ENCODE assay signal across 18 mouse cellular contexts in the genomic region with DNA sequence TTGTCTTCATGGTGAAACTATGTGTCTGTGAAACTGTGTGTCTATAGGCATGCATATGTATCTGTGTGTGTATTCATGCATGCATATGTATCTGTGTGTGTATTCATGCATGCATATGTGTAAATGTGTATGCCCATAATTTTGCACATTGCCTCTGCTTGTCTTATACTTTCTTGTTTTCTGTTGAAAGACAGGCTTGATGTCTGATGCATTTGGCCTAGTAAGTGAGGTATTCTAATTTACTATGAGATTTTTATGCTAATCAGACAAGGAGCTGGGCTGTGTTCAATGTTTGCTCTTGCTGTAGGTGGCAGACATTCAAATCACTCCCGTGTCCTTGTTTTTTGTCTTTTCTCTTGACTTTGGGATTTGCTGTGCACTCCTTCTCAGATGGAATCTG.
DNase-seq lines count a peak whose midpoint lies in the region; ATAC-seq and TF ChIP-seq lines count a peak whose summit lies in the region.
"Had no signal": no experiment of that assay in that cellular context is flagged by ENCODE, and none has a peak within 500 bp of the region (broad histone marks: within the 10 kb centered on the region; RNA-seq: fewer than 3 reads in every experiment).

No protein-coding gene starts in this region.

- H3K4me3 ChIP-seq in forebrain, embryonic 15.5 days: no peak overlapping the region
- no peak overlapping the region for H3K4me3 ChIP-seq in forebrain, embryonic 12.5 days (replicated peaks)
- no peak overlapping the region for H3K4me3 ChIP-seq in forebrain, postnatal 0 days (ENCODE audit: low read depth, low read length)
- H3K4me3 ChIP-seq in forebrain, embryonic 14.5 days (ENCODE audit: low read depth, low read length): no peak overlapping the region
- H3K4me3 ChIP-seq: embryonic facial prominence, embryonic 10.5 days; embryonic facial prominence, embryonic 12.5 days had no signal

- no peaks in the 10 kb centered on the region for H3K36me3 ChIP-seq in forebrain, embryonic 15.5 days
- H3K36me3 ChIP-seq in forebrain, embryonic 12.5 days (replicated peaks): no peaks in the 10 kb centered on the region
- no peaks in the 10 kb centered on the region for H3K36me3 ChIP-seq in forebrain, postnatal 0 days (ENCODE audit: insufficient read depth)
- no peaks in the 10 kb centered on the region for H3K36me3 ChIP-seq in forebrain, embryonic 14.5 days (ENCODE audit: control insufficient read depth, insufficient read depth, low read length)
- H3K36me3 ChIP-seq: embryonic facial prominence, embryonic 10.5 days; embryonic facial prominence, embryonic 12.5 days had no signal

- H3K27me3 ChIP-seq in forebrain, embryonic 15.5 days: no peaks in the 10 kb centered on the region
- H3K27me3 ChIP-seq in forebrain, embryonic 12.5 days: no peaks in the 10 kb centered on the region
- no peaks in the 10 kb centered on the region for H3K27me3 ChIP-seq in forebrain, postnatal 0 days (ENCODE audit: insufficient read depth, low read length)
- H3K27me3 ChIP-seq in forebrain, embryonic 14.5 days (replicated peaks; ENCODE audit: control insufficient read depth, insufficient read depth, low read length): no peaks in the 10 kb centered on the region
- H3K27me3 ChIP-seq: embryonic facial prominence, embryonic 12.5 days had no signal

- ATAC-seq in forebrain, embryonic 15.5 days (replicated peaks): peak; percentile 53
- ATAC-seq in forebrain, embryonic 12.5 days (ENCODE audit: low FRiP score): no peak
- ATAC-seq in forebrain, postnatal 0 days: peak; percentile 51; the same call in 1 of the 2 replicates
- no peak for ATAC-seq in forebrain, embryonic 14.5 days

- H3K9ac ChIP-seq in forebrain, embryonic 15.5 days (replicated peaks): no peak overlapping the region
- no peak overlapping the region for H3K9ac ChIP-seq in forebrain, embryonic 12.5 days
- H3K9ac ChIP-seq in forebrain, postnatal 0 days: no peak overlapping the region
- H3K9ac ChIP-seq in forebrain, embryonic 14.5 days (ENCODE audit: low read length): no peak overlapping the region
- H3K9ac ChIP-seq: embryonic facial prominence, embryonic 12.5 days had no signal

- TF ChIP-seq CTCF in forebrain, postnatal 0 days (IDR thresholded peaks at IDR 0.05; ENCODE audit: low read depth): no peak
- no peak for TF ChIP-seq CTCF in brain, embryonic 14.5 days (IDR thresholded peaks at IDR 0.05; ENCODE audit: borderline replicate concordance, extremely low read depth, insufficient read depth, insufficient read length)

- peak; percentile 49 for DNase-seq in forebrain, postnatal 0 days
- DNase-seq in forebrain, embryonic 14.5 days (ENCODE audit: low spot score): no peak
- DNase-seq in brain, adult 2 months (ENCODE audit: low read depth, low spot score): peak; percentile 9
- peak; percentile 32 for DNase-seq in brain, embryonic 14.5 days (ENCODE audit: low read depth)
- DNase-seq in kidney, postnatal 25 days: no peak
- no peak for DNase-seq in kidney, postnatal 14 days
- DNase-seq: adrenal gland, adult 2 months; adrenal gland, postnatal 10 days; adrenal gland, postnatal 25 days; cerebellum, adult 11-12 months; cerebellum, adult 2 months; cerebellum, adult 9-10 months; cerebellum, postnatal 10 days; cerebellum, postnatal 25 days had no signal

- 40% methylated on average over 1 of the region's 1 CpGs for WGBS in forebrain, embryonic 15.5 days
- WGBS in forebrain, embryonic 12.5 days: 85% methylated on average over 1 of the region's 1 CpGs
- WGBS in forebrain, postnatal 0 days: 53% methylated on average over 1 of the region's 1 CpGs
- WGBS in forebrain, embryonic 14.5 days: 61% methylated on average over 1 of the region's 1 CpGs

- TF ChIP-seq POLR2A in brain, embryonic 14.5 days (IDR thresholded peaks at IDR 0.05; ENCODE audit: borderline replicate concordance, extremely low read depth, insufficient read depth, insufficient read length, poor library complexity, severe bottlenecking): no peak

- no peak overlapping the region for H3K4me2 ChIP-seq in forebrain, embryonic 15.5 days (replicated peaks)
- no peak overlapping the region for H3K4me2 ChIP-seq in forebrain, embryonic 12.5 days
- no peak overlapping the region for H3K4me2 ChIP-seq in forebrain, postnatal 0 days (ENCODE audit: low read depth)
- H3K4me2 ChIP-seq in forebrain, embryonic 14.5 days (ENCODE audit: low read length): no peak overlapping the region
- H3K4me2 ChIP-seq: embryonic facial prominence, embryonic 12.5 days had no signal

- no peak overlapping the region for H3K27ac ChIP-seq in forebrain, embryonic 15.5 days (replicated peaks)
- H3K27ac ChIP-seq in forebrain, embryonic 12.5 days: no peak overlapping the region
- H3K27ac ChIP-seq in forebrain, postnatal 0 days (ENCODE audit: low read depth, low read length): no peak overlapping the region
- H3K27ac ChIP-seq in forebrain, embryonic 14.5 days (ENCODE audit: low read depth, low read length): no peak overlapping the region
- H3K27ac ChIP-seq: embryonic facial prominence, embryonic 10.5 days; embryonic facial prominence, embryonic 12.5 days had no signal

- no peaks in the 10 kb centered on the region for H3K4me1 ChIP-seq in forebrain, embryonic 15.5 days
- no peaks in the 10 kb centered on the region for H3K4me1 ChIP-seq in forebrain, embryonic 12.5 days
- no peaks in the 10 kb centered on the region for H3K4me1 ChIP-seq in forebrain, postnatal 0 days (ENCODE audit: insufficient read depth)
- no peaks in the 10 kb centered on the region for H3K4me1 ChIP-seq in forebrain, embryonic 14.5 days (ENCODE audit: control insufficient read depth, insufficient read depth, low read length)
- H3K4me1 ChIP-seq: embryonic facial prominence, embryonic 10.5 days; embryonic facial prominence, embryonic 12.5 days had no signal

- no peaks in the 10 kb centered on the region for H3K9me3 ChIP-seq in forebrain, embryonic 15.5 days
- no peaks in the 10 kb centered on the region for H3K9me3 ChIP-seq in forebrain, embryonic 12.5 days
- no peaks in the 10 kb centered on the region for H3K9me3 ChIP-seq in forebrain, postnatal 0 days (ENCODE audit: low read length)
- no peaks in the 10 kb centered on the region for H3K9me3 ChIP-seq in forebrain, embryonic 14.5 days (replicated peaks; ENCODE audit: control insufficient read depth, low read length)
- H3K9me3 ChIP-seq: embryonic facial prominence, embryonic 10.5 days; embryonic facial prominence, embryonic 12.5 days had no signal

Comparison
In these comparisons a context has a peak if more than half of its experiments do, and no peak if none do; other contexts are left out.
1. ATAC-seq: peak in forebrain, embryonic 15.5 days (single experiment) and forebrain, postnatal 0 days (single experiment); none in forebrain, embryonic 12.5 days (single experiment) and forebrain, embryonic 14.5 days (single experiment).
2. DNase-seq: peak in forebrain, postnatal 0 days (single experiment), brain, adult 2 months (single experiment) and brain, embryonic 14.5 days (single experiment); none in forebrain, embryonic 14.5 days (single experiment), kidney, postnatal 25 days (0 of 2) and kidney, postnatal 14 days (single experiment).